ENCODE assay signal across 28 mouse cellular contexts in genomic region chr2:143623916-143624315, GRCm38 (mm10).
DNase-seq lines count a peak whose midpoint lies in the region; ATAC-seq and TF ChIP-seq lines count a peak whose summit lies in the region.
"Had no signal": no experiment of that assay in that cellular context is flagged by ENCODE, and none has a peak within 500 bp of the region (broad histone marks: within the 10 kb centered on the region; RNA-seq: fewer than 3 reads in every experiment).

No protein-coding gene starts in this region.

- 0 out of 2 replicates have a peak, but pooled peaks have one; percentile 21 for ATAC-seq in limb, embryonic 11.5 days (ENCODE audit: insufficient number of reproducible peaks, low FRiP score, low TSS enrichment, low read depth)
- ATAC-seq: forebrain, postnatal 0 days; hindbrain, postnatal 0 days; intestine, embryonic 16.5 days; Patski had no signal

- no peak overlapping the region for H3K9ac ChIP-seq in limb, embryonic 11.5 days (ENCODE audit: low read length)
- H3K9ac ChIP-seq: embryonic facial prominence, embryonic 12.5 days; forebrain, postnatal 0 days; heart, embryonic 12.5 days; kidney, embryonic 15.5 days; liver, embryonic 14.5 days; lung, embryonic 15.5 days had no signal

- H3K4me1 ChIP-seq in limb, embryonic 11.5 days (ENCODE audit: control insufficient read depth, insufficient read depth, low read length) = no peaks in the 10 kb centered on the region
- no peaks in the 10 kb centered on the region for H3K4me1 ChIP-seq in limb, embryonic 10.5 days
- H3K4me1 ChIP-seq: embryonic facial prominence, embryonic 12.5 days; heart, embryonic 12.5 days; hindbrain, embryonic 10.5 days; kidney, embryonic 15.5 days; lung, embryonic 15.5 days had no signal

- no peak for DNase-seq in limb, embryonic 11.5 days (ENCODE audit: low spot score)
- no peak for DNase-seq in limb, embryonic 10.5 days (ENCODE audit: low spot score)
- DNase-seq in frontal cortex, adult 2 months (ENCODE audit: extremely low spot score in 1 of 2, low spot score in 1 of 2) = peak; percentile 74 to 78
- DNase-seq in left cerebral cortex, adult 2 months (ENCODE audit: extremely low spot score in 1 of 2, low spot score in 2 of 2) = peak; percentile 21 to 35
- peak; percentile 30 to 46 for DNase-seq in right cerebral cortex, postnatal 10 days (ENCODE audit: low spot score in 2 of 2)
- no peak for DNase-seq in kidney, postnatal 36 days
- no peak for DNase-seq in urinary bladder, postnatal 10 days (ENCODE audit: low spot score)
- DNase-seq in spleen, postnatal 14 days (ENCODE audit: low spot score in 2 of 2) = no peak
- DNase-seq: adrenal gland, adult 8-10 months; B cell, adult 2 months; cerebellum, adult 18-20 months; cerebellum, postnatal 14 days; forebrain, postnatal 0 days; gastrocnemius, postnatal 14 days; heart, postnatal 10 days; kidney, postnatal 4 days; lung, postnatal 36 days had no signal

- no peak overlapping the region for H3K4me3 ChIP-seq in limb, embryonic 11.5 days (ENCODE audit: low read depth, low read length)
- no peak overlapping the region for H3K4me3 ChIP-seq in limb, embryonic 10.5 days
- no peak overlapping the region for H3K4me3 ChIP-seq in left cerebral cortex, adult 2 months
- H3K4me3 ChIP-seq: embryonic facial prominence, embryonic 12.5 days; heart, embryonic 12.5 days; hindbrain, embryonic 10.5 days; kidney, embryonic 15.5 days; lung, embryonic 15.5 days had no signal

- H3K9me3 ChIP-seq in limb, embryonic 11.5 days (ENCODE audit: control insufficient read depth, low read length) = no peaks in the 10 kb centered on the region
- no peaks in the 10 kb centered on the region for H3K9me3 ChIP-seq in limb, embryonic 10.5 days (replicated peaks)
- H3K9me3 ChIP-seq: embryonic facial prominence, embryonic 12.5 days; heart, embryonic 12.5 days; hindbrain, embryonic 10.5 days; kidney, embryonic 15.5 days; lung, embryonic 15.5 days had no signal

- TF ChIP-seq CTCF in left cerebral cortex, adult 2 months (IDR thresholded peaks at IDR 0.05) = no peak

- H3K27ac ChIP-seq in limb, embryonic 11.5 days (replicated peaks; ENCODE audit: low read depth, low read length) = no peak overlapping the region
- no peak overlapping the region for H3K27ac ChIP-seq in limb, embryonic 10.5 days
- peak overlapping the region; percentile 80 for H3K27ac ChIP-seq in left cerebral cortex, adult 2 months
- H3K27ac ChIP-seq: embryonic facial prominence, embryonic 12.5 days; hindbrain, embryonic 10.5 days; hindbrain, postnatal 0 days; kidney, embryonic 15.5 days; liver, embryonic 14.5 days; lung, embryonic 15.5 days; stomach, postnatal 0 days had no signal

- H3K36me3 ChIP-seq in limb, embryonic 11.5 days (ENCODE audit: control insufficient read depth, insufficient read depth, low read length) = no peaks in the 10 kb centered on the region
- no peaks in the 10 kb centered on the region for H3K36me3 ChIP-seq in limb, embryonic 10.5 days
- H3K36me3 ChIP-seq: embryonic facial prominence, embryonic 12.5 days; G1E; heart, embryonic 12.5 days; hindbrain, embryonic 10.5 days; kidney, embryonic 15.5 days; lung, embryonic 15.5 days had no signal

- intact Hi-C loops in left cerebral cortex, adult 2 months (cut with DNase I) = loop anchor here (5.0 kb wide), 1 partner anchor 58 kb away; no protein-coding TSS in a partner anchor

- H3K27me3 ChIP-seq in limb, embryonic 11.5 days (ENCODE audit: control insufficient read depth, insufficient read depth, low read length) = no peaks in the 10 kb centered on the region
- no peaks in the 10 kb centered on the region for H3K27me3 ChIP-seq in limb, embryonic 10.5 days (ENCODE audit: low read depth, poor library complexity, severe bottlenecking)
- H3K27me3 ChIP-seq: embryonic facial prominence, embryonic 12.5 days; heart, embryonic 12.5 days; kidney, embryonic 15.5 days; lung, embryonic 15.5 days; Patski had no signal

- WGBS in limb, embryonic 11.5 days = 73% methylated on average over 3 of the region's 3 CpGs
- 69% methylated on average over 3 of the region's 3 CpGs for WGBS in limb, embryonic 10.5 days

- H3K4me2 ChIP-seq in limb, embryonic 11.5 days (ENCODE audit: low read depth, severe bottlenecking) = no peak overlapping the region
- H3K4me2 ChIP-seq: embryonic facial prominence, embryonic 12.5 days; heart, embryonic 12.5 days; kidney, embryonic 15.5 days; lung, embryonic 15.5 days had no signal

Comparison
In these comparisons a context has a peak if more than half of its experiments do, and no peak if none do; other contexts are left out.
1. DNase-seq: peak in frontal cortex, adult 2 months (2 of 2), left cerebral cortex, adult 2 months (2 of 2) and right cerebral cortex, postnatal 10 days (2 of 2); none in limb, embryonic 11.5 days (single experiment), limb, embryonic 10.5 days (single experiment), kidney, postnatal 36 days (0 of 2), urinary bladder, postnatal 10 days (single experiment) and spleen, postnatal 14 days (0 of 2).